Mouse (Mus musculus) megakaryocyte, embryonic 14.5 days (primary cell): ENCODE measurements around the gene Pdk1.

Source experiments
- FLI1 ChIP-seq: IDR thresholded peaks from 2 replicates; pipeline ENCODE4 v1.6.1; 2012; ENCODE audit warnings: low read length, inconsistent platforms, mixed read lengths
- GATA1 ChIP-seq: IDR thresholded peaks from 3 replicates; pipeline ENCODE4 v1.6.1; 2012; ENCODE audit warnings: mixed read lengths, low read length, inconsistent platforms, borderline replicate concordance

DNA sequence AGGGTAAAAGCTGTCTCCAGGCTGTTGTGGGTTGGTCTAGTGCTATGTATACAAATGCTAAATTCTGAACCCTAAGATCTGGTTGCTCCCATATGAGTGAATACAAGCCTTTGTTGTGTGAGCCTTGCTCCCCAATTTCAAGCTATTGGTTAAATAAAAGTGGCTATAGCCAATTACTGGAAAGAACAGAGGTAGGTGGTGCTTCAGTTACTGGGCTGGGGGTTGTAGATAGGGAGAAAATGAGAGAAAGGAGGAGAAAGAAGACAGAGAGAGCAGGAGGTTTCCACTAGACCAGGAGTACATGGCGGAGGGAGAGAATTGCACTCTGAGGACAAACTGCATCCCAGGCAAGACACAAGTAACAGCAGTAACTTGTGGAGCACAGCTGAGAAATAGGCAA is 4.8 kb upstream of the Pdk1 start:
- TF ChIP-seq GATA1 = no peak
- TF ChIP-seq FLI1 = no peak
